Mouse (Mus musculus) heart, embryonic 16.5 days (tissue): ENCODE measurements at regions not wholly inside any gene's neighbourhood (a gene's known extent, or its start where the extent isn't known, plus 50 kb on each side); places are given as distances from the start of the nearest gene placed in this dataset.

Experiments
- ATAC-seq: fragments of 200-750 bp; cut with Nextera tagmentation; replicated peaks from 2 replicates; pipeline ENCODE4 v1.8.0; 2017; ENCODE audit warnings: moderate number of reproducible peaks; ENCODE audit not compliant: insufficient read depth, low FRiP score; ENCODE audit errors: extremely low read depth
- H3K27ac ChIP-seq: fragments of 300-500 bp; sonication (generic); 2 replicates; pipeline ENCODE4 v1.5.1; 2014; ENCODE audit warnings: mild to moderate bottlenecking, low read length, control low read depth, moderate library complexity
- H3K27me3 ChIP-seq: fragments of 300-500 bp; sonication (generic); 2 replicates; pipeline ENCODE4 v1.6.1; 2014; ENCODE audit warnings: low read length, mixed read lengths; ENCODE audit not compliant: control insufficient read depth, insufficient read depth
- H3K36me3 ChIP-seq: fragments of 300-500 bp; sonication (generic); 2 replicates; pipeline ENCODE4 v1.6.1; 2014; ENCODE audit not compliant: control insufficient read depth, insufficient read depth
- H3K4me1 ChIP-seq: fragments of 300-500 bp; sonication (generic); 2 replicates; pipeline ENCODE4 v1.6.1; 2014; ENCODE audit warnings: low read length, mixed read lengths; ENCODE audit not compliant: control insufficient read depth, insufficient read depth
- H3K4me2 ChIP-seq: fragments of 300-500 bp; sonication (generic); 2 replicates; pipeline ENCODE4 v1.6.1; 2014; ENCODE audit warnings: low read depth, mild to moderate bottlenecking, control low read depth, low read length
- H3K4me3 ChIP-seq: fragments of 300-500 bp; sonication (generic); 2 replicates; pipeline ENCODE4 v1.5.1; 2014; ENCODE audit warnings: mild to moderate bottlenecking, control low read depth, low read length
- H3K9ac ChIP-seq: fragments of 300-500 bp; sonication (generic); 2 replicates; pipeline ENCODE4 v1.6.1; 2014; ENCODE audit warnings: low read length, control low read depth
- H3K9me3 ChIP-seq: fragments of 300-500 bp; sonication (generic); replicated peaks from 2 replicates; pipeline ENCODE4 v1.6.1; 2016; ENCODE audit warnings: low read length; ENCODE audit not compliant: control insufficient read depth
- WGBS: fragments of 180-500 bp; shearing (Covaris S2); extraction: QIAGEN DNeasy Blood & Tissue Kit; methylation state at CpG from one replicate; pipeline ENCODE4 v1.1.7; 2014; 5-methylcytosine and 5-hydroxymethylcytosine counted together

DNA sequence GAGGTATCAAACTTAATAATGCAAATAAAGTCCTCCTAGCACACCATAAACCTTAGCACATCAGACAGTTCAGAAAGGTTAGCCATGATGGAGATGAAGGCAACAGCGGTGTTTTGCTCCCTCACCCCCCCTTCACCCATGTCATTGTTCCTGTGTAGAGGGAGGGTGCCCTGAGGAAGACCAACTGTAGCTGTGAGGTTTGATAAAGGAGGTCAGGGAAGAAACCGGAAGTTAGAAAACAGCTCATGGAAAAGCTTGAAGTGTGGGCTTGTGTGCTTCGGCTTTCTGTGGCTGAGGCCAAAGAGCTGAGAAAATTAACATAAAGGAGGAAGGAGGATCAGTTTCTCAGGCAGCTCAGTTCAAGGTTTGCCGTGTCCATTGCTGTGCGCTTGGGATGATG lies 111.3 kb upstream of the Adra1b start:
- Histone ChIP-seq H3K9ac (no peak overlapping the region), H3K4me3 (no peak overlapping the region), H3K4me1 (no peaks in the 10 kb centered on the region), H3K27me3 (no peaks in the 10 kb centered on the region), H3K4me2 (no peak overlapping the region), H3K9me3 (no peaks in the 10 kb centered on the region), H3K36me3 (no peaks in the 10 kb centered on the region), H3K27ac (no peak overlapping the region)
- ATAC-seq = no peak
- WGBS = 58% methylated on average over 5 of the region's 5 CpGs

DNA sequence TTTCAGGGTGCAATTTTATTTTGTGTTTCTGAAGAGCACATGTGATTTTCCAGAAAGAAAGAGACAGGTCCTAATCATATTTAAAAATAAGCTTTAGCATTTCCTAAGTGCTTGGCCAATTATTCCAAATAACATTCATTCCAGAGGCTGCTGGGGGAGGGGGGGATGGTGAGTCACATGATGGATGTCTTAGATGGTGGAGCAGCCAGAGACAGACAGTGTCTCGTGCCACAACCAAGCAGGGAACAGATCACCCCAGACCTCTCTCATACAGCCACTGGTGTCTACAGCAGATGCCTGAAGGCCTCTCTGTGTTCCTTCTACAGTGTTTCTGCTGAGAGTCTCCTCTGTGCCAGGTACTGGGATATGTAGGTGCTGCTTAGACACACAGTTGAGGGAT lies 112.8 kb upstream of the Adra1b start:
- Histone ChIP-seq H3K9me3 (no peaks in the 10 kb centered on the region), H3K27ac (no peak overlapping the region), H3K4me2 (no peak overlapping the region), H3K4me3 (no peak overlapping the region), H3K27me3 (no peaks in the 10 kb centered on the region), H3K4me1 (no peaks in the 10 kb centered on the region), H3K9ac (no peak overlapping the region), H3K36me3 (no peaks in the 10 kb centered on the region)
- 29% methylated on average over 1 of the region's 1 CpGs for WGBS
- no peak for ATAC-seq

DNA sequence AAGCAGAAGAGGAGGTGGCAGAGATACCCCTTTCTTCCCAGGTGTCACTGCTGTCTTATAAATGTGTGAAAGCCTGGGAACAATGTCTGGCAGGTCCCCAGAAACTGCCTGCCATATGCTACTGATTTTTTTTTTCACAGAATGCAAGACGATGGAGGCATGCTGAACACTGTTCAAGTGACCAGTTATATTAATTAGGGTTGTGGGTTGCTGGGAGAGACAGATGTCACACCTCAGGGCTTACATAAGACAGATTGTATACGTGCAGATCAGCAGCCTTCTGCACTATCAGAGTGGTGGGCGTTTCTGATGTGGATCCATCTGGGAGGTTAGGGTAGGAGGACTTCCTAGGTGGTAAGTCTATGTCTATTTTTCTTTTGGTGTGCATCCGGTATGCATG lies 120.6 kb upstream of the Adra1b start:
- H3K36me3 ChIP-seq = no peaks in the 10 kb centered on the region
- no peaks in the 10 kb centered on the region for H3K9me3 ChIP-seq
- no peaks in the 10 kb centered on the region for H3K27me3 ChIP-seq
- no peak overlapping the region for H3K4me3 ChIP-seq
- no peak overlapping the region for H3K9ac ChIP-seq
- 55% methylated on average over 4 of the region's 4 CpGs for WGBS
- 0 out of 2 replicates have a peak, but pooled peaks cover 2% of the 10 kb centered on the region for H3K4me1 ChIP-seq
- no peak overlapping the region for H3K27ac ChIP-seq
- no peak overlapping the region for H3K4me2 ChIP-seq
- ATAC-seq = no peak

GRCm38 (mm10) chr11:44027046-44027445 lies 126.0 kb upstream of the Adra1b start:
- no peak overlapping the region for H3K27ac ChIP-seq
- no peak overlapping the region for H3K9ac ChIP-seq
- H3K4me3 ChIP-seq = no peak overlapping the region
- no peak overlapping the region for H3K4me2 ChIP-seq
- no peaks in the 10 kb centered on the region for H3K9me3 ChIP-seq
- WGBS = 43% methylated on average over 3 of the region's 3 CpGs
- no peaks in the 10 kb centered on the region for H3K27me3 ChIP-seq
- H3K36me3 ChIP-seq = no peaks in the 10 kb centered on the region
- peaks cover 2% of the 10 kb centered on the region; the same call in 1 of the 2 replicates for H3K4me1 ChIP-seq
- ATAC-seq = no peak

DNA sequence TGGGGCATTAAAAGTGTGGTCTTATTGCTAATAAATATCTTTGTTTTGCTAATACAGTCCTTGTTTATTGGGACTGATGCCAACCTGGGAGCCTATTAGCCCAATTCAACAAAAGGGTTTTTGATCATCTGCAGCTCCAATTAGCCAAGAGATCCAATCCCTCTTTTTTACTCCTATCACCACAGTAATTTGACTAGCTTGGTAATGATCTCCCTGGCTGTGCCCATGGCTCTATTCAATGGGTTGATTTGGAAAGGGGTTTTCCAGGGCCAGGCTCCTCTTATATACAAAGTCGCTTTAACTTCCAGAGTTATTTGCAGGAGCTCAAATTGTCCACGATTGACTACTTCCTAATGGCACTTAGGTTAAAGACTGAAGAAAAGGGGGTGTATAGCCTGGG lies 145.1 kb upstream of the Adra1b start:
- 71% methylated on average over 2 of the region's 2 CpGs for WGBS
- H3K27ac ChIP-seq = no peak overlapping the region
- H3K36me3 ChIP-seq = no peaks in the 10 kb centered on the region
- H3K9me3 ChIP-seq = no peaks in the 10 kb centered on the region
- H3K4me1 ChIP-seq = no peaks in the 10 kb centered on the region
- no peak for ATAC-seq
- H3K9ac ChIP-seq = no peak overlapping the region
- H3K27me3 ChIP-seq = no peaks in the 10 kb centered on the region
- H3K4me3 ChIP-seq = no peak overlapping the region
- no peak overlapping the region for H3K4me2 ChIP-seq

GRCm38 (mm10) chr11:44049253-44049976 lies 148.4 kb upstream of the Adra1b start:
- no peak for ATAC-seq
- H3K9me3 ChIP-seq = no peaks in the 10 kb centered on the region; the same call in 1 of the 2 replicates
- H3K27me3 ChIP-seq = no peaks in the 10 kb centered on the region
- no peak overlapping the region for H3K27ac ChIP-seq
- no peak overlapping the region for H3K4me2 ChIP-seq
- WGBS = 73% methylated on average over 5 of the region's 5 CpGs
- H3K4me1 ChIP-seq = no peaks in the 10 kb centered on the region
- H3K9ac ChIP-seq = no peak overlapping the region
- H3K36me3 ChIP-seq = no peaks in the 10 kb centered on the region
- H3K4me3 ChIP-seq = no peak overlapping the region

GRCm38 (mm10) chr11:44052481-44052880 lies 151.5 kb upstream of the Adra1b start:
- no peak overlapping the region for H3K27ac ChIP-seq
- H3K9ac ChIP-seq = no peak overlapping the region
- WGBS = 76% methylated on average over 5 of the region's 5 CpGs
- no peaks in the 10 kb centered on the region for H3K4me1 ChIP-seq
- H3K4me3 ChIP-seq = no peak overlapping the region
- no peak for ATAC-seq
- H3K27me3 ChIP-seq = no peaks in the 10 kb centered on the region
- H3K36me3 ChIP-seq = no peaks in the 10 kb centered on the region
- H3K9me3 ChIP-seq = no peaks in the 10 kb centered on the region; the same call in 1 of the 2 replicates
- H3K4me2 ChIP-seq = no peak overlapping the region

DNA sequence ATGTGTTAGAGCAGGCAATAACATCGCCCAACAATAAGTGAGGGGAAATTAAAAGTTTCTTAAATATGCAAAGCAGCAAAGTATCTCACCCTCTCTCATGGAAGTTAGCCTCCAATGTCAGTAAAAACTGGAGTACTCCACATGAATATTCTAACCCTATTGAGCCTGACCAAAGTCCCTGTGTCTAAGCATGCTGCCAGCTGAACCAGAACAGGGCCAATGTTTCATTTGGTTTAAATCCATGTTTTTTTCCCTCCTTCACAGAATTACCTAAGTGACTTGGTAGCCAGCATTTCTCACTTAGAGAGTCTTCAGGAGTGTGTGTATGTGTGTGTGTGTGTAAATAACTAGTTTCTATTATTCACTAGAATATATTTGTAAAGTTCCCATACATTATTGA lies 161.4 kb upstream of the Adra1b start:
- H3K4me2 ChIP-seq = no peak overlapping the region
- no peaks in the 10 kb centered on the region for H3K4me1 ChIP-seq
- no peak overlapping the region for H3K9ac ChIP-seq
- ATAC-seq = no peak
- WGBS = 91% methylated on average over 1 of the region's 1 CpGs
- no peak overlapping the region for H3K27ac ChIP-seq
- no peaks in the 10 kb centered on the region for H3K27me3 ChIP-seq
- H3K4me3 ChIP-seq = no peak overlapping the region
- no peaks in the 10 kb centered on the region for H3K9me3 ChIP-seq
- no peaks in the 10 kb centered on the region for H3K36me3 ChIP-seq

- no peaks in the 10 kb centered on the region for H3K9me3 ChIP-seq
- H3K4me2 ChIP-seq = no peak overlapping the region
- H3K4me1 ChIP-seq = no peaks in the 10 kb centered on the region
- no peak overlapping the region for H3K9ac ChIP-seq
- H3K4me3 ChIP-seq = no peak overlapping the region
- H3K27me3 ChIP-seq = no peaks in the 10 kb centered on the region
- ATAC-seq = no peak
- no peaks in the 10 kb centered on the region for H3K36me3 ChIP-seq
- no peak overlapping the region for H3K27ac ChIP-seq
- 76% methylated on average over 2 of the region's 2 CpGs for WGBS
These were observed 165.2 kb upstream of the Adra1b start for GRCm38 (mm10) chr11:44066176-44066575.
